Comparison of ENCODE assay signal across 10 mouse cellular contexts in the genomic region with DNA sequence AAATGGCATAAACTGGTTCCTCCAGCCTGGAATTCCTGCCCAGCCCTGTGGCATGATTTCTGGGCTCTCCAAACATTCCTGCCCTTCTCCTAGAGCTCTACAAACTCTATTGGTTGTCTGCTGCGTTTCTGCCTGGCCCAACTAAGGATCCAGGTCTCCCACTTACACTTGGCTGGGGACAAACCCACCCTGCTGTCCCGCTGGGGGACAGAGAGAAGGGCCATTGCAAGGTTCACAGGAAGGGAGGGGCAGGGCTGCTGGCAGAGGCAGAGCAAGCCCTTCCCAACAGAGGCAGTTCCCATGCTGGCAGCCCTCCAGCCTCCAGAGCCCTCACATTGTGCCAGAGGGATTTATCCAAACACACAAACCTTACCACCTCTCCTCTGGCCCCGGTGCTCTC. TPM values are rescaled to one million over a fixed set of nuclear protein-coding genes. Genes with fewer than 3 reads are reported as not detected.
DNase-seq lines count a peak whose midpoint lies in the region; ATAC-seq and TF ChIP-seq lines count a peak whose summit lies in the region.
"Had no signal": no experiment of that assay in that cellular context is flagged by ENCODE, and none has a peak within 500 bp of the region (broad histone marks: within the 10 kb centered on the region; RNA-seq: fewer than 3 reads in every experiment).

No protein-coding gene starts in this region.

- H3K27ac ChIP-seq in forebrain, postnatal 0 days (ENCODE audit: low read depth, low read length): no peak overlapping the region
- no peak overlapping the region for H3K27ac ChIP-seq in forebrain, embryonic 13.5 days
- peak overlapping the region; percentile 83 for H3K27ac ChIP-seq in heart, postnatal 0 days (ENCODE audit: low read depth)
- H3K27ac ChIP-seq in forebrain, embryonic 16.5 days (ENCODE audit: low read length): no peak overlapping the region
- H3K27ac ChIP-seq: liver, embryonic 13.5 days had no signal

- peak; percentile 47 for DNase-seq in forebrain, postnatal 0 days
- DNase-seq in urinary bladder, adult 2 months (ENCODE audit: low spot score): peak; percentile 36
- DNase-seq in urinary bladder, postnatal 10 days (ENCODE audit: low spot score): no peak
- peak; percentile 80 for DNase-seq in heart, postnatal 0 days (ENCODE audit: low spot score)
- DNase-seq in lung, postnatal 10 days: peak; percentile 88
- DNase-seq: liver, embryonic 13.5 days had no signal

- no peaks in the 10 kb centered on the region for H3K4me1 ChIP-seq in forebrain, postnatal 0 days (ENCODE audit: insufficient read depth)
- H3K4me1 ChIP-seq in forebrain, embryonic 13.5 days: peaks cover 35% of the 10 kb centered on the region
- peaks cover 36% of the 10 kb centered on the region for H3K4me1 ChIP-seq in heart, postnatal 0 days (ENCODE audit: control insufficient read depth, insufficient read depth)
- peaks cover 36% of the 10 kb centered on the region for H3K4me1 ChIP-seq in forebrain, embryonic 16.5 days (replicated peaks; ENCODE audit: control insufficient read depth, insufficient read depth, low read length)
- H3K4me1 ChIP-seq: liver, embryonic 13.5 days had no signal

- H3K9ac ChIP-seq in forebrain, postnatal 0 days: no peak overlapping the region
- H3K9ac ChIP-seq in forebrain, embryonic 13.5 days: no peak overlapping the region
- no peak overlapping the region for H3K9ac ChIP-seq in heart, postnatal 0 days (replicated peaks; ENCODE audit: low read depth, low read length)
- no peak overlapping the region for H3K9ac ChIP-seq in forebrain, embryonic 16.5 days (replicated peaks; ENCODE audit: low read depth, low read length)
- H3K9ac ChIP-seq: liver, embryonic 13.5 days had no signal

- ATAC-seq in forebrain, postnatal 0 days: no peak
- no peak for ATAC-seq in forebrain, embryonic 13.5 days
- peak; percentile 29; the same call in 1 of the 2 replicates for ATAC-seq in heart, postnatal 0 days (ENCODE audit: insufficient read depth, low read depth)
- no peak for ATAC-seq in activated CD4-positive, CD25-positive, alpha-beta regulatory T cell, adult 4 months
- no peak for ATAC-seq in forebrain, embryonic 16.5 days

- H3K36me3 ChIP-seq in forebrain, postnatal 0 days (ENCODE audit: insufficient read depth): no peaks in the 10 kb centered on the region
- no peaks in the 10 kb centered on the region for H3K36me3 ChIP-seq in forebrain, embryonic 13.5 days (ENCODE audit: poor library complexity, severe bottlenecking)
- H3K36me3 ChIP-seq in heart, postnatal 0 days (replicated peaks; ENCODE audit: control insufficient read depth, insufficient read depth, low read length): no peaks in the 10 kb centered on the region
- H3K36me3 ChIP-seq in forebrain, embryonic 16.5 days (ENCODE audit: control insufficient read depth, insufficient read depth): no peaks in the 10 kb centered on the region
- H3K36me3 ChIP-seq: liver, embryonic 13.5 days had no signal

- H3K4me3 ChIP-seq in forebrain, postnatal 0 days (ENCODE audit: low read depth, low read length): no peak overlapping the region
- no peak overlapping the region for H3K4me3 ChIP-seq in forebrain, embryonic 13.5 days
- no peak overlapping the region for H3K4me3 ChIP-seq in heart, postnatal 0 days (ENCODE audit: low read depth, low read length)
- no peak overlapping the region for H3K4me3 ChIP-seq in forebrain, embryonic 16.5 days (replicated peaks; ENCODE audit: low read length)
- H3K4me3 ChIP-seq: liver, embryonic 13.5 days had no signal

- no peaks in the 10 kb centered on the region for H3K9me3 ChIP-seq in forebrain, postnatal 0 days (ENCODE audit: low read length)
- no peaks in the 10 kb centered on the region for H3K9me3 ChIP-seq in forebrain, embryonic 13.5 days (replicated peaks)
- H3K9me3 ChIP-seq in heart, postnatal 0 days (replicated peaks; ENCODE audit: control insufficient read depth, low read length): no peaks in the 10 kb centered on the region
- H3K9me3 ChIP-seq in forebrain, embryonic 16.5 days (ENCODE audit: control insufficient read depth, low read length): no peaks in the 10 kb centered on the region
- H3K9me3 ChIP-seq: liver, embryonic 13.5 days had no signal

- peaks cover 15% of the 10 kb centered on the region; the same call in 1 of the 2 replicates for H3K27me3 ChIP-seq in forebrain, postnatal 0 days (ENCODE audit: insufficient read depth, low read length)
- peaks cover 65% of the 10 kb centered on the region for H3K27me3 ChIP-seq in forebrain, embryonic 13.5 days
- peaks cover 30% of the 10 kb centered on the region for H3K27me3 ChIP-seq in heart, postnatal 0 days (ENCODE audit: control insufficient read depth, insufficient read depth, low read length)
- peaks cover 26% of the 10 kb centered on the region for H3K27me3 ChIP-seq in forebrain, embryonic 16.5 days (replicated peaks; ENCODE audit: control insufficient read depth, insufficient read depth, low read length)

- TF ChIP-seq CTCF in forebrain, postnatal 0 days (IDR thresholded peaks at IDR 0.05; ENCODE audit: low read depth): no peak
- TF ChIP-seq CTCF in heart, postnatal 0 days (IDR thresholded peaks at IDR 0.05; ENCODE audit: low read depth): no peak

- no peak for TF ChIP-seq EP300 in heart, postnatal 0 days (IDR thresholded peaks at IDR 0.05; ENCODE audit: low read depth)

- H3K4me2 ChIP-seq in forebrain, postnatal 0 days (ENCODE audit: low read depth): no peak overlapping the region
- H3K4me2 ChIP-seq in forebrain, embryonic 13.5 days: no peak overlapping the region
- H3K4me2 ChIP-seq in heart, postnatal 0 days (ENCODE audit: low read depth, low read length): 0 out of 2 replicates have a peak overlapping the region, but pooled peaks have one; percentile 4
- H3K4me2 ChIP-seq in forebrain, embryonic 16.5 days (ENCODE audit: low read length): no peak overlapping the region
- H3K4me2 ChIP-seq: liver, embryonic 13.5 days had no signal

- whole genome bisulfite sequencing in forebrain, postnatal 0 days: 9% methylated on average over 3 of the region's 3 CpGs
- WGBS in forebrain, embryonic 13.5 days: 18% methylated on average over 3 of the region's 3 CpGs
- 2% methylated on average over 3 of the region's 3 CpGs for WGBS in heart, postnatal 0 days
- 14% methylated on average over 3 of the region's 3 CpGs for WGBS in forebrain, embryonic 16.5 days

RNA-seq across cellular contexts. Expression of a gene that starts 3.3 kb away (rescaled TPM):
- 7.8 and 14.0 TPM in 2 replicates for total RNA-seq in forebrain, postnatal 0 days (2014; rRNA removed)
- polyA plus RNA-seq in forebrain, postnatal 0 days (2015; fragmentation: Nextera tagmentation; extraction: Ambion mirVana): 1.9 and 3.2 TPM in 2 replicates
- polyA plus RNA-seq in forebrain, embryonic 13.5 days (2015; fragmentation: Nextera tagmentation; extraction: Ambion mirVana): 0.63 and 0.65 TPM in 2 replicates
- polyA plus RNA-seq in urinary bladder, adult 2 months (2012; rRNA removed): 9.6 and 9.9 TPM in 2 replicates
- 0.27 and 1.0 TPM in 2 replicates for total RNA-seq in heart, postnatal 0 days (2014; rRNA removed; ENCODE audit: low replicate concordance)
- 0.29 and 0.38 TPM in 2 replicates for polyA plus RNA-seq in heart, postnatal 0 days (2015; fragmentation: Nextera tagmentation; extraction: Ambion mirVana)
- not detected for polyA plus RNA-seq in activated CD4-positive, CD25-positive, alpha-beta regulatory T cell, adult 4 months (2017; shearing (Covaris generic))
- 2.0 and 3.0 TPM in 2 replicates for polyA plus RNA-seq in forebrain, embryonic 16.5 days (2015; fragmentation: Nextera tagmentation; extraction: Ambion mirVana)
- total RNA-seq: common myeloid progenitor, adult 5-6 weeks had no signal
